Mouse (Mus musculus): ENCODE data around the gene Acsl1.
"Not testable (repeated sequence)": the region's sequence is repeated elsewhere in the genome, so short reads cannot be mapped to it uniquely, and the experiment has no call there.

The Acsl1 gene

DNA sequence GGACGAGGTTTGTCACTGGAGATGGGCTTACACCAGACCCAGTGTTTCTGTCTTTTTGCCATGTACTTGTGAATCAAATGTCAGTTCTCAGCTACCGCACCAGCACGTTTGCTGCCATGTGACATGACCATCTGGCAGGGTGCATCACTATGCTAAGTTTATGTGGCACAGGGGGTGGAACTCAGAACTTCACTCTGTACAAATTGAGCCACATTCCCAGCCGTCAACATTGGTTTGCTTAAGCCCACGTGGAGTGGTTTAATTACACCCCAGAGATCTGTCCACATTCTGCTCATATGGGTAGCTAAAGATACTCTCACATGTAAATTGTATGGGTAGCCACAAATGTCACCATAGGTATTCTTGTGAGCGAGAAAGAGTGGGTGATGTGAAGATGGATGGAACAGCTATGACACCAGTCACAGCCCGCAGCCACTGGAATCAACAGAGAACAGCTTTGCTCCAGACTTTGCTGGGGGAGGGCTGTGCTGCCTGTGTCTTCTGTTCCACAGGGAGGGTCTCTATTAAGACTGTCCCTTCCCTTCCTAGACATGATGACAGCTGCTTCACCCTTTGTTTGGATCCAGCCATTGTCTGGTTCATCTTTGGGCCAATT, 96.2 kb downstream of the Acsl1 start:
- DNase-seq, result no peak

DNA sequence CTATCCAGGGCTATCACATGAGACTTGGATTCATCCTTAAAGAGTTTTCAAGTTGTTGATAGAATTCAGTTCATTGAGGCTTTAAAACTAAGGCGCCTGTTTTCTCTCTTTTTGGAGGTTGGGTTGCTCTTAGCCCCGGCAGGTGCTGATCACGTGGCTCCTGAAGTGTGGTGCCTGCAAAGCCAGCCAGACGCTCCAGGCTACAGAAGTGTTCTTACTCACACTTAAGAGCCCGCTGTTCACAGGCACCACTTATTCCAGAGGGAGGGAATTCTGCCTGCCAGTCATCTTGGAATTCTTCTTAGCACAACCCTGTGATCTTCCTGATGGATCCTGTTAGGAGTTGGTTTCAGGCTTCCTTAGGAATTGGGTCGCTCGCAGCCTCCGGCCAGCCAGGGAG, 97.1 kb downstream of the Acsl1 start:
- DNase-seq, result no peak

DNA sequence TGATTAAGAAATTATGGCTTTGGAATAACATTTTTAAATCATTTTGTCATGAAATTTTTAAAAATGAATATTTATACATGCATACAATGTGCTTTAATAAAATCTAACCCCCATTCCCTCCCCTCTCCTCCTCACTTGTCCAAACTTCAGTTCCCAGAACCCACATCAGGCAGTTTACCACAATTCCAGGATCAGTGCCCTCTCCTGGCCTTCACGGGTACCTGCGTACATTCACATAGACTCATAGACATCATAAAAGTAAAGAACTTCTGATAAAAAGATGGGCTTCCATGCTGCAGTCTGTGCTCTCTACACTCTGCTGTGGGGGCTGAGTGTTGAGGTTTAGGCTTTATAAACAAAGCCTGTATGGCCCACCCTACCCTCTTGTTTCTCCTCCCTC, 98.1 kb downstream of the Acsl1 start:
- DNase-seq, result no peak

DNA sequence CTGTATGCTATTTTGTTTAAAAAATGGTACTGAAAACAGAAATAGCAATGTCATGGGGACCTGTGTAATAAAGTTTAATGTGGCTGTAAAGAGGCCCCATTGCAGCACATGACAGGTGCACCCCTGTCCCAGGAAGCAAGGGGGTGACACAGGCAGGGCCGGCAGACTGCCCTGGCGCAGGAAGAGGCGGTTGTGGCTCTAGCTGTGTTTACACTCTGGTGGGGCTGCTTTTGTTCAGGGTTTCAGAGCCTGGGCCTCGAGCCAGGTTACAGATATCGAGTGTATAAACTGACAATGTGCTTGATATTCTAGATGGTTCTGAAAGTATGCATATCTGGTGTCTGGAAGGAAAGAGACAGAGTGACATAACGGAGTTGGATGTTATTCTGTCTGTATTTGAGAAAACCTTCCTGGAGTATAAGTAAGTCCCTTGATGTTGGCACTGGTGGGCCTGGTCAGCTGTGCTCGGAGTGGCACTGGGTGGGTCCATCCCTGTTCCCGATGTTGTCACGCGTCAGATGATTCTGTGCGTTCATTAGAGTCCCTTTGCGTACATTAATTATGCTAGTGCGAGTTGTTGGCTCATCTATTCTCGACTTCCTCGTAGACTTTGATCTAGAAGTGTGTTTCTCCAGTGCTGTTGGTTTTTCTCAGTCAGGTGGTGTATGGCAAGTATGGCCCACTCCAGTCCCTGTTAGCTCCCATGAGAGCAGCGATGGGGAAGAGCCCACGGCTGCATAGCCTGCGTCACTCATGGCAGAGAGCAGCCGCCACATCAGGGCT, 99.0 kb downstream of the Acsl1 start:
- DNase-seq, result no peak

DNA sequence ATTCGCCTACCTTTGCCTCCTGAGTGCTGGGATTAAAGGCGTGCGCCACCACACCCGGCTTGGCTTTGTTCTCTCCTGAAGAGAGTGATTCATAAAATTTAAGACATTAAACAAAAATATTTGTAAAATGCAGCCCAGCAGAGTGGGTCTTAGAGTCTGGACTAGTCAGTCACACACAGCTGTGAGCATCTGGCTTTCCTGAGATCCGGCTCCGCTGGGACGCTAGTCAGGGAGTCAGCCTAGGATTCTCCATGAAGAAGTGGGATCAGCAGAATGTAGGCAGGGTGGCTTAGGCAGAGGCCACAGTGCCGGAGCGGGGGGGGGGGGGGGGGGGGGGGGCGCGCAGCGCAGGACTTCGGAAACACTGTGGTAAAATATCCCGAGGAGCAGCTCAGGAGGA, 99.8 kb downstream of the Acsl1 start:
- no peak for DNase-seq

DNA sequence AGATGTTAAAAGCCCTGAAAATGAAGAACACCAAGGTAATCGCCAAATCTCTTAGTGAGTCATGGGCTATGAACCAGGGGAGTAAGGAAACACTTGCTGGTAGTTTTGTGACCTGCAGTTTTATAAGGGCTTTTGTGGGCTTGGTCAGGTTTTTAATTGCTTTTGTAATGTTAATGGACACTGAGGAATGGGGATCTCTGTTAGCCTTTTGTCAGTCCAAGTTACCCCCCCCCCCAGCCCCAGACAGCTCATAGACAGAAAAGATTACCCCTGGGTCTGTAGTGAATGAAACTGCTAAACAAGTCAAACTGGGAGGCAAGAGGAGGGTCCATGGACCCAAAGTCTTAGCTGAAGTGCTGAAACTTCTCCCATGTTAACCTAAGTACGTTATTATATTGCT, 102.6 kb downstream of the Acsl1 start:
- no peak for DNase-seq

DNA sequence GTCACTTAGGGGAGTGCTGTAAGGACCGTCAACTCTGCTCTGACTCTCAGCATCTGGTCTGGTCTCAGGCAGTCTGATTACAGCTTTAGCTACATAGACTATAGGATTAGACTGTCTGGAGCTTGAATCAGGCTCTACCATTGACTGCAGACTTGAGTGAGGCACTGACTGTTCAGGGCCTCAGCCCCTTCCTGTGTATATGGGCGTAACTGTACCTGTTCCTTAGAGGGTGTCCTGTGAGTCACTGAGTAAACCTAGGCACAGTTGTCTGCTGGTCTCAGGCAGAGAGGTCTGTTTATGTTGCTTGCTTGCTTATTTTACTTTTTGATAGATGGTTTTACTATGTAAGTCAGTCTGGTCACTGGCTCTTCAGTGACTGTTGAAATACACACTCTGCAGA, 103.1 kb downstream of the Acsl1 start:
- no peak for DNase-seq

DNA sequence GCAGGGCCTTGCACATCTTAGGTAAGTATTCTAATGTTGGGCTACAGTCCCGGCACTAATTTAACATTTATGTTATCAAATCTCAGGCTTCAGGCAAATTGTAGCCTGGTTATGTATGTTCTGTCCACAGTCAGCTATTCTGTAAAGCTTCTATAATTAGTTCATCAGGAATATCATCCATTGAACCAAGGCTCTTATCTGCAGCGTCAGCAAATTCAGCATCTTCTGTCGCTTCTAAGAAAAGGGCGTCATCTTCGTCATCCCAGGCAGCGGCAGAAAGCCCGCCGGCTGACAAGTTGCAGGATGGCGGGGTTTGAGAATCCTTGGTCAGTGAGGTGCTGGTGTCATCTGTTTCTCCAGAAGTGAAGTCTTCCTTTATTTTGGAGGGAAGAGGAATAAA, 108.0 kb downstream of the Acsl1 start:
- no peak for DNase-seq

DNA sequence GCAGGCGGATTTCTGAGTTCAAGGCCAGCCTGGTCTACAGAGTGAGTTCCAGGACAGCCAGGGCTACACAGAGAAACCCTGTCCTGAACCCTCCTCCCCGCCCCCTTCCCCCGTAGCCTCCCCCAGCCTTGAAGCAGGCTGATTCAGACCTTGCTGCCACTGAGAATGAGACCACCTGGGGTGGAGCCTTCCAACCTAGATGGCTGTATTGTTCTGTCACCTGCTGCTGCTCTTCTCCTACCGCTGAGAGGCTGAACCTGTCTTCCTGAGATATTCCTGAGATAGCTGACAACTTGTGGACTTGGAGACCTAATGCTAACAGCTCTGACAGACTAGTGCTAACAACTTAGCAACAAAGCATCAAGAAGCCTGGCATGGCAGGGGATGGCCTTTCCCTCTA, 113.5 kb downstream of the Acsl1 start:
- DNase-seq, result not testable (repeated sequence)

DNA sequence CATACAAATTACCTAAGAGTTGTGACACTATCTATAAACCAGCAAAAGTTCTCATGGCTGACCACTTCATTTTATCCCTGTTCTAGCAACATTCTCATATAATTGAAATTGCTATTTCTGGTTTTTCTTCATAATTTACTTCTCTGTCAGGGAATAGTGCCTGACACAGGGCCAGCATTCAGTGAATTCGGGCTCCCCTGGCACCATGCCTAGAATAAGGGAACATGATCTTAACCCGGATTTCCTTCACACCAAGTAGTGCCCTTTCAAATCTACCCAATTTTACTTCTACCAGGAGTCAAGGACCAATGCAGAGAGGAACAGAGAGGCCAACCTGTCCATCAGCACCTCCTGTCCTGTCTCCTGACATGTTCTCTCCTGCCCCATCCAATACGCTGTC, 114.7 kb downstream of the Acsl1 start:
- no peak for DNase-seq
